Mouse (Mus musculus) granulocyte monocyte progenitor cell, adult 5-6 weeks (primary cell): ENCODE measurements around the gene Tlk1. TPM values are rescaled to one million over a fixed set of nuclear protein-coding genes. Genes with fewer than 3 reads are reported as not detected.

Experiments used
- ATAC-seq: replicated peaks from 2 replicates; pipeline ENCODE4 v1.8.0; 2016; ENCODE audit warnings: mild to moderate bottlenecking, moderate TSS enrichment, inconsistent platforms; ENCODE audit not compliant: poor library complexity, severe bottlenecking
- total RNA-seq, 2 experiments: library from RNA; stranded (forward) in 1 of 2; stranded (reverse) in 1 of 2; fragments of 200-712, 200-1000 nt in 1 of 2; fragments of >200 nt in 1 of 2; fragmentation: Nextera tagmentation in 1 of 2; gene quantifications; 2 replicates each; pipeline ENCODE4 v1.2.3; 2014 to 2017

Tlk1 gene
- total RNA-seq (2014; fragmentation: Nextera tagmentation) (43.7 and 49.3 TPM in 2 replicates), total RNA-seq (2017) (44.2 and 47.4 TPM in 2 replicates)

DNA sequence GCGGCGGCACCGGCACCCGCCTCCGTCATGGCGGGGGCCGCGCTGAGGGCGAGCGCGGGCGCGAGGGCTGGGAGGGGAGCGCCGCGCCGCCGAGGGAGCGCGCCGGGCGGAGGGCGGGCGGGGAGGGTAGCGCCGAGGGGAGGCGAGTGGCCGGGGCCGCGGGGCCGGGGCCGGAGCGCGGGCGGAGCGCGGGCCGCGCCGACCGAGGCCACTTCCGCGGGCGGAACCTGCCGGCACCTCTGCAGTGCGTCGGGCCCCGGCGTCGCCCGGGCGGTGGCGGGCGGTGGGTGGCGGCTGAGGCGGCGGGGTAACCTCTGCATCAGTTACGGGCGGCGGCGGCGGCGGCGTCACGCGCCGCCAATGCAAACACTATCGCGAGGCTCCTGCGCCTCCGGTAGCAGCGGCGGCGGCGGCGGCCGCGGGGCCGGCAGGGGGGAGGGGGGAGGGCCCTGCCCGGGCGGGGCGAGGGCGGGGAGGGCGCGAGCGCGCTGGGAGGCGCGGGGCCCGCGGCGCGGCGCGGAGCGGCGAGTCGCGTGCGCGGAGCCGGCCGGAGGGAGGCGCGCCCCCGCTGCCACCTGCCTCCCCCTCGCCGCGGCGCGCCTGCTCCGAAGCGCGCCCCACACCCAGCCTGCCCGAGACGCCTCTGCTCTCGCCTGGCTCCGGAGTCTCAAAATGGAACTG lies at the start of gene Tlk1:
TSS of gene Tlk1 (minus strand) at position 358 of the 681 bp plus-strand sequence.
- peak; percentile 80 for ATAC-seq

GRCm38 (mm10) chr2:70875129-70875528 lies 49.6 kb upstream of the Tlk1 start:
- 0 out of 2 replicates have a peak, but pooled peaks have one; percentile 5 for ATAC-seq

- no peak for ATAC-seq
These were observed 47.6 kb upstream of the Tlk1 start for GRCm38 (mm10) chr2:70873168-70873567.

- ATAC-seq = no peak
These were observed 46.0 kb upstream of the Tlk1 start for GRCm38 (mm10) chr2:70871466-70872022.

DNA sequence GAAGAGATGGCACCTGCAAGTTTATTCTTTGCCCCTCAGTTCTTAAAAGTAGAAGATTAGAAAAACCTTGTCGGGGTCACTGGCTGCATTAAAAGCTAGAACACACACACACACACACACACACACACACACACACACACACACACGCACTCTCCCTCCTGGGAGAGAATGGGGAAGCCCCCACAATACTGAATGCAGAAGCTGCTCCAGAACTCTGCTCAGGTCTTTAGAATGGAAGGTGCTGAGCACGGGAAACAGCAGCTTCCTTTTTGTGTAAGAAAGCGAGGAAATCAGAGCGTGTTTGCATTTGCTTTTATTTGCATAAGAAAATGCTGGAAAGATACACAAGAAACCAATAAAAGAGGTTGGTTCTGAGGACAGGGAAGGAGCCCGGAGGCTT lies 45.3 kb upstream of the Tlk1 start:
- ATAC-seq = peak; percentile 88

GRCm38 (mm10) chr2:70869116-70869515 lies 43.6 kb upstream of the Tlk1 start:
- ATAC-seq = no peak

- ATAC-seq = no peak
These were observed 41.7 kb upstream of the Tlk1 start for GRCm38 (mm10) chr2:70867231-70867630.

GRCm38 (mm10) chr2:70862881-70863280 lies 37.4 kb upstream of the Tlk1 start:
- no peak for ATAC-seq

- no peak for ATAC-seq
These were observed 34.2 kb upstream of the Tlk1 start for GRCm38 (mm10) chr2:70859740-70860139.

DNA sequence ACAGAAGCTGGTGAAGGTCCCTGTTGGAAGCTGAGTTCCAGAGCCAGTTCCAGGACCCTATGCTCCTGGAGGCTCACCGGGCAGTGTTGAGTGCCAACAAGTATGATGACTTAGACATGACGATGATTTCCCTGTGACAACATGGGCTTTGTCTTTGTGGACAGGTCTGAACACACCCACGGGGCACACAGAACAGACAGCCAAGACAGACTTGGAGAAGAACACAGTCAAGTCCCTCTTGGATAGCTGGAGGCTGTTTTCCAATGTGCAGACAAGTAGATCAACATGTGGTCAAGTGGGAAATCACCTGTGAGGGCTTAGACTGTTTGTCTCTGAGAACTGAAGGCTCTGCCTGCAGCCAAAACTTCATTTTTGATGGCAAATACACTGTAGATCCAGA lies 31.4 kb upstream of the Tlk1 start:
- no peak for ATAC-seq

DNA sequence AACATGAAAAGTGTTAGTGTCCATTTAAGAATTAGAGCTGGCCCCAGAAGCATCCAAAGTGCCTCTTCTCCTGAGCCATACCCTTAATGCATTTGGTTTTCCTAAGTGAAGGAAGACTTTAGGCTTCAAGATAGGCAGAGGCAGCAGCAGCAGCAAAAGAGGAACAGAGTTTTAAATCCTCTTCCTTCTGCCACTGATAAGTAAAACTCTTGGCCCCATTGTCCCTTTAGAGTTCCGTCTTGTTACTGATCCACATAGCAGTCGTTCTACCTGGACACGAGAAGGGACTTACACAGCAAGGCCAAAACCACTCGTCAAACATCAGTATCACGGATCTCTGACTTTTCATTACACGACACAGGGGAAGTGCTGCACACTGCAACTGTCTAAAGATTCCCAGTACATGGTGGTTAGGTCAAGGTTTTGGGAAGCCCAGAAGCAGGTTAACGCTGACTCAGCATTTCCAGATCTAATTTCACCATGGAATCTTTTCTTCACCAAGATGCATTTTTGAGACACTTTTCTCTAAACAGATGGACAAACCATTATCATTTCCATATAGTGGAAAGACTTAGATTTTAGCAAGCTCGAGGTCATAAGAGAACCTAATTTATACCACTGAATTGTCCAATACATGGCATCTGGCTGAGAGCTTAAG lies 28.8 kb upstream of the Tlk1 start:
- 0 out of 2 replicates have a peak, but pooled peaks have one; percentile 30 for ATAC-seq

DNA sequence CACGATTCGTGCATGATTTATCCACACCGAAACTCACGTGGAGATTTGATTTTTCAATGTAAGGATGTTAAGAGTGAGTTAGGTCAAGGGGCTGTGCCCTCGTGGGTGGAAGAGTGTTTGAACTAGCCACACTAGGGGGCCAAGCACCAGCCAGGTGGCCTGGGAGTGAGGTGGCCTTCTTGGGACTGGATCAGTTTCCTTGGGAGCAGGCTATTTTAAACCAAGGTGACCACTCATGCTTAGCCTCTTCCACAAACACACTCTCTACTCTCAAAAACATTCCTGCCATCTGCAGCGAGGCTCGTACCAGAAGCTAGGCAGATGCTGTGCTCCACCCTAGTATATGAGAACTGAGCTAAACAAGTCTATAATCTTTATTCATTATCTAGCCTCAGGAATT lies 27.8 kb upstream of the Tlk1 start:
- ATAC-seq = no peak

DNA sequence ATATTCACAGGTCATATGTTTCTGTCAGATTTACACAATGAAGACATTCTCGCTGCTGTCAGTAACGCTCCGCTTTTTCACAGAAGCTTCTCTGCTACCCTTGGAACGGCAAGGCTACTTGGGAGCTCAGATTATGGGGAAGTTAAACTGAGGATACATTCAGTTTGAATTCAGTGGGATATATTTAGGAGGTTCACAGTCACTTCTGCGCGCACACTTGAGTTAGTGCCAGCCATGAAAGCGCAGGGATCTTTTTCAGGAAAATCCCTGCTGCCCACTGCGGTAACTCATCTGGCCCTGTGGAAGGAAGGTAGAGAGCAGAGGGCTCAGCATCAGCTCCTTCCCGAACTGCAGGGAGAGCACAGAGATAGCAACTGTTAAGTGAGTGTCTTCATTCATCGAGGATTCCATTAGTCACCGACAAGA lies 27.3 kb upstream of the Tlk1 start:
- ATAC-seq = no peak

GRCm38 (mm10) chr2:70852186-70852795 lies 26.8 kb upstream of the Tlk1 start:
- no peak for ATAC-seq

- no peak for ATAC-seq
These were observed 20.3 kb upstream of the Tlk1 start for GRCm38 (mm10) chr2:70845871-70846270.

- ATAC-seq = no peak
These were observed 19.3 kb upstream of the Tlk1 start for GRCm38 (mm10) chr2:70844694-70845395.

DNA sequence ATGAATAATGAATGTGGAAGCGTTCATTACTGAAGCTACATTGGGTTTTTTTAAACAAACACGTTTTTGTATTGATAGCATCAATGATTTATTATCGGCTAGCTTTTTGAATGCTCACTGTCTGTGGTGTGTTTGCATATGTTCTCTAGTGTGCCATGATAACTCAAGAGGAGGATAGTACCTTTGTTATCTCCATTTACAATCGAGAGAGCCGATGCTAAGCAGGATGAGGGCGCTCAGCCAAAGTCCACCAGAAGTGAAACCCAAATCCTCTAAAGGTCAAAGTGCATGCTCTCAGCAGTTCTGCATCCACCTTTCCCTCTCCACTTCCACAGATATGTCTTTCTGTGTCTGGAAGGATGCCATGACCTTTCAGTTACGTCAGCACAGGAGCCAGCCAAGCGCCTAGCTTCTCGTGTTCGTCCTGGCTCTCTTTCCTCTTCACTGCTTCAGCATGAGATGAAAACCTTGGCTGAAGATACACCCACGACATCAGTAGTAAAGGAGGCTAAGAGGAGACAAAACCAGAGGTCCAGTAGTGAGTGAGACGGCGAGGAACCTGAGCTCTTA lies 16.6 kb upstream of the Tlk1 start:
- no peak for ATAC-seq

DNA sequence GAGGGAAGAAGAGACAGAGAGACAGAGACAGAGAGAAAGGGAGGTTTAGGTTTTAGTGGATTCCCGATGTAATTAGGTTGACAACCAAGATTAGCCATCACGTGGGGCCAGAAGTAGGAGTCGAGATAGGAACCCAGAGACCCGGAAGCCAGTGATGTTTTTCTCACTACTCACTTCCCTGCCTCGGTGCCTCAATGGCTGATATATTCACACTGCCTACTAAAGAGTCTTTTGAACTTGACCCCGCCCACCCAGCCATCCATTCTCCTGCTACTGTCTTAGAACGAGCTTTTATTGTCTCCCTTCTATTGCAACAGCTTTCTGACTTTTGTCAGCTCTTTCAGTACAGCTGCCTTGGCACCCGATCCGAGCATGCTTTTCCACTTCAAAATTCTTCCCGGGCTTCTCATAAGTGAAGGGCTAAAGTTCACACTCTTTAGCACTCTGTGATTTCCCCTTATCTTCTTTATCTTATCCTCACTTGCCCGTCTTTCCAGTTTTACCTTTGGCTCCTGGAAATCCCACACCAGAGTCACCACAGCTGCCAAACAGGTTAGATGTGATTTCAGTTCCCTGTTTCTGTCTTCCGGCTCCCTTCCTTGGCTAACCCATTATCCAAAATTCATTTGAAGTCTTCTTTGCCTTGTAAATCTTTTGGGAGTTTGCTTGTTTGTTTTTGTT lies 13.1 kb upstream of the Tlk1 start:
- ATAC-seq = no peak

DNA sequence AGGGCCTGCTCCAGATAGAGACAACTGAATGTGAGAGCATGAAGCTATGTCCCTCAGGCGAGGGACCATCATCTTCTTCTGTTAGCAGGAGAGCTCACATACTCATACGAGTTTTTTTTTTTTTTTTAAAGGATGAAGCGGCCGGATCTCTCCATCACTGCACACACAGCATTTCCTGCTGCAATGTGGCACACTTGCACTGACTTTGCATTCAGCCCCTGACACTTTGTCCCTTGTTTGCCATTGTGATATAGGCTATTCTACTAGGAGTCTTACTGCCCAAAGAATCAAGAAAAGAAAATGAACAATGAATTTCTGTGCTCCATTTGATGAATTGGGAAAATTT lies 10.8 kb upstream of the Tlk1 start:
- ATAC-seq = no peak
